Mouse (Mus musculus) thymus, adult 2 months (tissue): ENCODE data around the gene Tmem151b. TPM values are rescaled to one million over a fixed set of nuclear protein-coding genes. Genes with fewer than 3 reads are reported as not detected.

Experiments
- DNase-seq: peaks from one replicate; pipeline ENCODE4 v3.0.0; 2021
- H3K27ac ChIP-seq: fragments of 200-500 bp; 2 replicates; pipeline ENCODE4 v1.5.1; 2012; ENCODE audit warnings: low read length, control low read depth; ENCODE audit not compliant: control insufficient read depth, insufficient read depth
- H3K27me3 ChIP-seq: fragments of 200-500 bp; 2 replicates; pipeline ENCODE4 v1.6.1; 2012; ENCODE audit warnings: mild to moderate bottlenecking, low read length, moderate library complexity, mixed read lengths; ENCODE audit not compliant: control insufficient read depth, insufficient read depth
- H3K36me3 ChIP-seq: fragments of 200-500 bp; 2 replicates; pipeline ENCODE4 v1.6.1; 2012; ENCODE audit warnings: mild to moderate bottlenecking, low read length, moderate library complexity; ENCODE audit not compliant: control insufficient read depth, insufficient read depth
- H3K4me1 ChIP-seq: fragments of 200-500 bp; replicated peaks from 2 replicates; pipeline ENCODE4 v1.6.1; 2012; ENCODE audit warnings: low read length; ENCODE audit not compliant: control insufficient read depth, insufficient read depth
- H3K4me3 ChIP-seq: fragments of 200-500 bp; 2 replicates; pipeline ENCODE4 v1.5.1; 2012; ENCODE audit warnings: mild to moderate bottlenecking, low read length, control low read depth, moderate library complexity; ENCODE audit not compliant: control insufficient read depth, insufficient read depth
- CTCF ChIP-seq: fragments of 200-500 bp; IDR thresholded peaks from 2 replicates; pipeline ENCODE4 v1.5.1; 2012; ENCODE audit warnings: mild to moderate bottlenecking, control low read depth, low read length, moderate library complexity, borderline replicate concordance; ENCODE audit not compliant: control insufficient read depth, poor library complexity, insufficient read depth; ENCODE audit errors: extremely low read depth
- POLR2A ChIP-seq: fragments of 200-500 bp; IDR thresholded peaks from 2 replicates; pipeline ENCODE4 v1.6.1; 2012; ENCODE audit warnings: mild to moderate bottlenecking, low read length, control low read depth, moderate library complexity; ENCODE audit not compliant: control insufficient read depth, poor library complexity, insufficient read depth; ENCODE audit errors: extremely low read depth
- WGBS: fragments of 180-500 bp; shearing (Covaris S2); methylation state at CpG from one replicate; pipeline ENCODE4 v1.1.7; 2018; 5-methylcytosine and 5-hydroxymethylcytosine counted together
- polyA plus RNA-seq: library from polyadenylated mRNA; depleted of rRNA; stranded (reverse); fragments of >200 nt; gene quantifications from 2 replicates; pipeline ENCODE4 v1.2.3, GENCODE M21; 2012

The Tmem151b gene
- polyA plus RNA-seq, 1 experiment, result 44.6 TPM

DNA sequence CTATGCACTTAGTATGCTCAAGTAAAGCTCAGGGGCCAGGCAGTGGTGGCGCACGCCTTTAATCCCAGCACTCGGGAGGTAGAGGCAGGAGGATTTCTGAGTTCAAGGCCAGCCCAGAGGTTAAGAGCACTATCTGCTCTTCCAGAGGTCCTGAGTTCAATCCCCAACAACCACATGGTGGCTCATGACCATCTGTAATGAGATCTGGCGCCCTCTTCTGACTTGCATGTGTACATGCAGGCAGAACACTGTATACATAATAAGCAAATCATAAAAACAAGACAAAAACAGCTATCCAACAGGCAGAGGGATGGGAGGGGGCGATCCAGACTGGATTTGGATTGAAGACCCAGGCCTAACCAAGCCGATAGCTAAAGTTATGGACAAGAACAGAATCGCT lies 29.4 kb upstream of the Tmem151b start:
- Histone ChIP-seq H3K36me3 (no peaks in the 10 kb centered on the region), H3K4me1 (peaks cover 18% of the 10 kb centered on the region), H3K4me3 (no peak overlapping the region), H3K27ac (peak overlapping the region; percentile 16; the same call in 1 of the 2 replicates), H3K27me3 (no peaks in the 10 kb centered on the region)
- no peak for TF ChIP-seq POLR2A
- TF ChIP-seq CTCF, result peak; percentile 39; the same call in 1 of the 2 replicates
- peak; percentile 50 for DNase-seq
- WGBS, result 78% methylated on average over 7 of the region's 7 CpGs

DNA sequence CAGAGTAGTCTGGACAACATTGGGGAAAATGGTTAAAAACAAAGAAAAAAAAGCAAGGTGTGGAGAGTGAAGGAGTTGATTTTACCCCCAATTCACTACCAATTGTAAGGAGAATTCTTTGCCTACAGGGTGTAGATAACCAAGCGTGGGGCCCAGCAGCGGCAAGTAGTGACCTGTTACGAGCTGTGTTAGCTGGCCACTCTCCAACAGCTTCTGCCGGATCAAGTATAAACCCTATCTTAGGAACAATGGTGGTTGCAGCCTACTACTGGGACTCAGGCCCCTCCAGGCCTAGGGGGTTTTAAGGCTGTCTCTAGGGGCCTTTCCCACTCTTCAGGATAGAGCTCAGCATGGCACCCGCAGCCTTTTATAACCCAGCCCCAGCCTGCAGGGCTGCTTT lies 28.8 kb upstream of the Tmem151b start:
- Histone ChIP-seq H3K36me3 (no peaks in the 10 kb centered on the region), H3K4me3 (no peak overlapping the region), H3K27me3 (no peaks in the 10 kb centered on the region), H3K4me1 (peaks cover 18% of the 10 kb centered on the region), H3K27ac (peak overlapping the region; percentile 15; the same call in 1 of the 2 replicates)
- TF ChIP-seq CTCF (no peak), POLR2A (no peak)
- WGBS, result 81% methylated on average over 5 of the region's 5 CpGs
- no peak for DNase-seq

DNA sequence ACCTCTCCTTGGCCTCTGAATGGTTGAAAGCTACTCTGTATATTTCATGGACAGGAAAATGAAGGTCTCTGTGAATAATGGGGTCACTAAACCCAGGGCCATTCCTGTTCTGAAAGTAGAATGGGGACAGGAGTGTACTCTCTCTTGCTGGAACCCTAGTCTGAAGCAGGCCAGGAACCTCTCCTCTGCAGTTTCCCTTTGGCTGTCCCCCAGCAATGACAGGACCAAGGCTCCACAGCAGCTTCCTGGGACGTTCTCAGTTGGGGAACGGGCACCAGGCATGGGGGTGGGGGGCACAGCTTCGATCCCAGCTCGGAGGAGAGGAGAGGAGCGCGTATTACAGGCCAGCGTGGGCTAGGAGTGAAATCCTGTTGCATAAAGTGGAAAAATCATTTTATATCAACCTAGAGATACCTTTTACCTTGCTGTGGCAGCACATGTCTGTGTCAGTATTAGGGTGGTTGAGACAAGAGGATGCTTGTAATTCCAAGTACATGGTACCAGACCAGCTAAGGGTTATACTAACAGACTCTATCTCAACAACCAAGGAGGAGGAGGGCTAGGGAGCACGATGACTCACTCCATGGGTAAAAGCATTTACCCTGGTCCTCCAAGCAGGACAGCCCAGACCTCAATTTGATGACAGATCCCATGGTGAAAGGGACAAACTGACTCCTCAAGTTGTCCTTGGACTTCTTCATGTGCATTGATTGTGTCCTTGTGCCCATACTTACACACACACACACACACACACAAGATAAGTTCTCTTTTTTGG lies 25.8 kb upstream of the Tmem151b start:
- no peak overlapping the region for H3K4me3 ChIP-seq
- H3K27me3 ChIP-seq, result no peaks in the 10 kb centered on the region
- TF ChIP-seq CTCF (no peak), POLR2A (no peak)
- H3K27ac ChIP-seq, result no peak overlapping the region
- peaks cover 15% of the 10 kb centered on the region for H3K4me1 ChIP-seq
- DNase-seq, result no peak
- H3K36me3 ChIP-seq, result peaks cover 14% of the 10 kb centered on the region
- WGBS, result 95% methylated on average over 8 of the region's 8 CpGs

DNA sequence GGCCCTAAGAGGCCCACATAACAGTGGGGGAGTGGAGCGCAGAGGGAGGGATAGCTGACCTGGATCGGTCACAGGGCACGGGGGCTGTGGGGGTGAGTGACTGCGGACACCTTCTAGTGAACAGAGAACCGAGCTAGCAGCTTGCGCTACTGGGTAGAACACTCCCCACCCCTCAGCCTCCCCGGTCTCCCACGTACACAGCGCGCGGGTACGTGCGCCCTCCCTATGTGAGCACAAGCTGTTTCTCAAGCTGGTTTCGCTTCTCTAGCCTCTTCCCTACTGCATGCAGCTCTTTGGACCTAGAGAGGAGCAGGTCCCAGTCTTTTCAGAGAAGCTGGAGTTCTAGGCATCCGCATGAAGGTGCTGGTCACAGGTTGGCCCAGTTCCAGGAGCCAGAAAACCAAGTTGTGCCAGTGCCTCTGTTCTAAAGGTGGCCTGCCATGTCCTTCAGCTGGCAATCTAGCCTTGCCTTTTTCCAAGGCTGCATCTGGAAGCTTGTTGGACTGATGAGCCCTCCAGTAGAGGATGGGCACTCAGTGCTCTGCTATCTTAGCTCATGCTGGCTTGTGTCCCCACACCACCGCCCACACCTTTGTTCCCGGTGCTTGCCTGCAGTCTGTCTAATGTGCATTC lies 24.8 kb upstream of the Tmem151b start:
- Histone ChIP-seq H3K36me3 (peaks cover 25% of the 10 kb centered on the region), H3K4me1 (peaks cover 15% of the 10 kb centered on the region), H3K4me3 (peak overlapping the region; percentile 70), H3K27me3 (no peaks in the 10 kb centered on the region), H3K27ac (peak overlapping the region; percentile 94)
- TF ChIP-seq CTCF (no peak), POLR2A (no peak)
- peak; percentile 78 for DNase-seq
- 3% methylated on average over 17 of the region's 17 CpGs for WGBS

DNA sequence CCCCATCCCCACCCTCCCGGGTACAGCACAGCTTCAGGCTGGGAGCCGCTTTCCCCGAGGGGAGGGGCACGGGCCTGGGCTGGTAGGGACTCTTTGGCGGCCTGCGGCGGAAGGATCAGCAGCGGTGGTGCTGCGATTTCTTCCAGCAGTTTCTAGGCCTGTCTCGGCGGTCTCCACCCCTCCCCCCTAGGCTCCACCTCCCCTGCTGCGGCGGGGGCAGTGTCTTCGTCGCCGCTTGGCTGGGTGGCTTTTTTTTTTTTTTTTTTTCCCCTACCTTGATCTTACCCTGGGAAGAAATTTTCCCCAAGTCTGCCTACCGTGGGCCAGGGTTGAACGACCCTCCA lies 24.3 kb upstream of the Tmem151b start:
- under 1% methylated on average over 18 of the region's 18 CpGs for WGBS
- Histone ChIP-seq H3K36me3 (peaks cover 30% of the 10 kb centered on the region), H3K27me3 (no peaks in the 10 kb centered on the region), H3K4me3 (peak overlapping the region; percentile 70), H3K27ac (peak overlapping the region; percentile 94), H3K4me1 (peaks cover 15% of the 10 kb centered on the region)
- TF ChIP-seq CTCF (no peak), POLR2A (no peak; the same call in 1 of the 2 replicates)
- DNase-seq, result peak; percentile 97

DNA sequence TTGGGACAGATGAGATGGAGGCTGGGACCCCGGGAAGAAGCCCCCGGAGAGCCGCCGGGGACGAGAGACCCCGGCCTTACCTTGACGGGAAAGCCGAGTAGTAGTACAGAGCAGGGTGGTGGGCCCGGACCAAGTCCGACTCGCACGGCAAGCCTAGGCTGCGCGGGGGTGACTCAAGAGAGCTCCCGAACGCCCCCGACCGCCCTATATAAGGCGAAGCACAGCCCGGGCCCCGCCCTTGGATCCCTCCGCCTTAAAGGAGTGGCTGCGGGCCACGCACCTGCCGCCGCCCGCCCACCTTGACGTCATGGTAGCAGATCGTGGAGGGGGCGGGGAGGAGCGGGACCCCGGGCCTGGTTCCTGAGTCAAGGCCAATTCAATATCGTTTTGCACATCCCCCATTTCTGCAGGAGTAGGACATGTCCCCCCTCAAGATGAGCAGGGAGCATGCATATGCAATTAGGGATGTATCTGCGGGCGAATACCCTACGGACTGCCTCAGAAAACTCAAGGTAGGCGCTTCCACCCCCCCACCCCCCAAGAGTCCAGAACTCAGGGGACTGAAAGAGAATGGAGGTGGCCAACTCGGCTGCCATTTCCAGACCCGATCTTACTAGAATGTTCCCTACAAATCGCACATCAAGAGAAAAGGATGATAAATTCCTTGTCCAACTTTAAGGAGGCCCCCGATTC lies 23.8 kb upstream of the Tmem151b start, which contains the start of gene Hsp90ab1:
Gene Hsp90ab1, minus strand, starts transcription at position 185 of the 693 bp plus-strand sequence.
- DNase-seq, result peak; percentile 100
- under 1% methylated on average over 41 of the region's 41 CpGs for whole genome bisulfite sequencing
- peaks cover 10% of the 10 kb centered on the region for H3K4me1 ChIP-seq
- peak within 1 kb of the TSS; percentile 94 for H3K27ac ChIP-seq
- H3K36me3 ChIP-seq, result peaks cover 34% of the 10 kb centered on the region
- no peaks in the 10 kb centered on the region for H3K27me3 ChIP-seq
- TF ChIP-seq CTCF (no peak), POLR2A (peak; percentile 99)
- peak within 1 kb of the TSS; percentile 86 for H3K4me3 ChIP-seq
